Mouse (Mus musculus): ENCODE data around the gene Pnrc1.
A peak's percentile ranks its signal among the peaks of the same experiment; 100 is the strongest.
"Not testable (repeated sequence)": the region's sequence is repeated elsewhere in the genome, so short reads cannot be mapped to it uniquely, and the experiment has no call there.

Gene Pnrc1

GRCm38 (mm10) chr4:33290002-33290401 lies at the start of gene Pnrc1:
TSS of gene Pnrc1 (minus strand) at chr4:33290163.
- no peak for DNase-seq

GRCm38 (mm10) chr4:33337999-33338398 lies 48.0 kb upstream of the Pnrc1 start:
- DNase-seq: no peak

GRCm38 (mm10) chr4:33332956-33333455 lies 43.0 kb upstream of the Pnrc1 start:
- DNase-seq: no peak

GRCm38 (mm10) chr4:33331147-33331546 lies 41.2 kb upstream of the Pnrc1 start:
- no peak for DNase-seq

GRCm38 (mm10) chr4:33315840-33316239 lies 25.9 kb upstream of the Pnrc1 start:
- DNase-seq: no peak

GRCm38 (mm10) chr4:33314150-33314549 lies 24.2 kb upstream of the Pnrc1 start:
- not testable (repeated sequence) for DNase-seq

GRCm38 (mm10) chr4:33310840-33311437 lies 21.0 kb upstream of the Pnrc1 start:
- DNase-seq: no peak

GRCm38 (mm10) chr4:33309764-33310757 lies 20.1 kb upstream of the Pnrc1 start, which contains the start of gene Rngtt:
TSS of gene Rngtt (plus strand) at chr4:33310311.
- DNase-seq: peak; percentile 96 to 97

- no peak for DNase-seq
Observed at GRCm38 (mm10) chr4:33307146-33307545, 17.2 kb upstream of the Pnrc1 start.

GRCm38 (mm10) chr4:33303057-33303456 lies 13.1 kb upstream of the Pnrc1 start:
- DNase-seq: no peak

GRCm38 (mm10) chr4:33300891-33301665 lies 11.1 kb upstream of the Pnrc1 start:
- DNase-seq: not testable (repeated sequence)

- DNase-seq: peak in 1 of 2 experiments; percentile 43
Observed at GRCm38 (mm10) chr4:33292409-33293370, 2.7 kb upstream of the Pnrc1 start.

- no peak for DNase-seq
Observed at GRCm38 (mm10) chr4:33290878-33291277, 915 bp upstream of the Pnrc1 start.

GRCm38 (mm10) chr4:33289106-33289650 lies 785 bp downstream of the Pnrc1 start:
- no peak for DNase-seq

- DNase-seq: no peak
Observed at GRCm38 (mm10) chr4:33285448-33285847, 4.5 kb downstream of the Pnrc1 start.

GRCm38 (mm10) chr4:33284083-33284880 lies 5.7 kb downstream of the Pnrc1 start:
- DNase-seq: no peak

GRCm38 (mm10) chr4:33281891-33282685 lies 7.9 kb downstream of the Pnrc1 start:
- no peak for DNase-seq

- DNase-seq: no peak
Observed at GRCm38 (mm10) chr4:33273437-33273836, 16.5 kb downstream of the Pnrc1 start.
